Mouse (Mus musculus) cerebellum, adult 11 months (tissue): ENCODE results near the gene Ccdc175.

ENCODE experiments used
- DNase-seq: peaks from one replicate; pipeline ENCODE4 v3.0.0; 2022

The Ccdc175 gene

GRCm38 (mm10) chr12:72184929-72185328 lies at the start of gene Ccdc175:
Ccdc175 (minus strand) TSS chr12:72185029.
- no peak for DNase-seq

- DNase-seq, result no peak
Observed at GRCm38 (mm10) chr12:72234151-72234550, 49.3 kb upstream of the Ccdc175 start.

GRCm38 (mm10) chr12:72232826-72233790 lies 48.3 kb upstream of the Ccdc175 start:
- DNase-seq, result peak; percentile 79

- no peak for DNase-seq
Observed at GRCm38 (mm10) chr12:72232176-72232575, 47.3 kb upstream of the Ccdc175 start.

GRCm38 (mm10) chr12:72229451-72230196 lies 44.8 kb upstream of the Ccdc175 start:
- DNase-seq, result peak; percentile 40

GRCm38 (mm10) chr12:72227731-72228130 lies 42.9 kb upstream of the Ccdc175 start:
- DNase-seq, result no peak

GRCm38 (mm10) chr12:72225371-72225770 lies 40.5 kb upstream of the Ccdc175 start:
- DNase-seq, result no peak

- DNase-seq, result peak; percentile 26
Observed at GRCm38 (mm10) chr12:72223557-72224102, 38.8 kb upstream of the Ccdc175 start.

- DNase-seq, result no peak
Observed at GRCm38 (mm10) chr12:72213554-72213953, 28.7 kb upstream of the Ccdc175 start.

- no peak for DNase-seq
Observed at GRCm38 (mm10) chr12:72200828-72201227, 16.0 kb upstream of the Ccdc175 start.

GRCm38 (mm10) chr12:72197925-72198486 lies 13.2 kb upstream of the Ccdc175 start:
- DNase-seq, result peak; percentile 28

- DNase-seq, result no peak
Observed at GRCm38 (mm10) chr12:72197434-72197833, 12.6 kb upstream of the Ccdc175 start.

- no peak for DNase-seq
Observed at GRCm38 (mm10) chr12:72179561-72179960, 5.3 kb downstream of the Ccdc175 start.

GRCm38 (mm10) chr12:72178322-72178721 lies 6.5 kb downstream of the Ccdc175 start:
- peak; percentile 15 for DNase-seq

- no peak for DNase-seq
Observed at GRCm38 (mm10) chr12:72158421-72158820, 26.4 kb downstream of the Ccdc175 start.

GRCm38 (mm10) chr12:72150786-72151185 lies 34.0 kb downstream of the Ccdc175 start:
- DNase-seq, result no peak

GRCm38 (mm10) chr12:72129203-72129602 lies 55.6 kb downstream of the Ccdc175 start:
- DNase-seq, result no peak

- DNase-seq, result no peak
Observed at GRCm38 (mm10) chr12:72115686-72116345, 69.0 kb downstream of the Ccdc175 start.

GRCm38 (mm10) chr12:72115126-72115525 lies 69.7 kb downstream of the Ccdc175 start:
- DNase-seq, result no peak

- DNase-seq, result peak; percentile 69
Observed at GRCm38 (mm10) chr12:72104525-72105281, 80.1 kb downstream of the Ccdc175 start.

GRCm38 (mm10) chr12:72104027-72104426 lies 80.8 kb downstream of the Ccdc175 start:
- no peak for DNase-seq

GRCm38 (mm10) chr12:72102776-72103175 lies 82.1 kb downstream of the Ccdc175 start:
- DNase-seq, result no peak
